Mouse (Mus musculus): ENCODE data around the gene Mapk1ip1.

Mapk1ip1 gene

GRCm38 (mm10) chr7:138840594-138841021 is 5.5 kb downstream of the Mapk1ip1 start:
- DNase-seq (ENCODE audit: low spot score): peak; percentile 72

GRCm38 (mm10) chr7:138835028-138835427 is 11.0 kb downstream of the Mapk1ip1 start:
- DNase-seq (ENCODE audit: low spot score): no peak

GRCm38 (mm10) chr7:138827812-138828211 is 18.3 kb downstream of the Mapk1ip1 start:
- DNase-seq (ENCODE audit: low spot score): peak; percentile 76

- DNase-seq (ENCODE audit: low spot score): no peak
These were observed 20.9 kb downstream of the Mapk1ip1 start for GRCm38 (mm10) chr7:138824995-138825756.

- DNase-seq (ENCODE audit: low spot score): no peak
These were observed 21.6 kb downstream of the Mapk1ip1 start for GRCm38 (mm10) chr7:138824423-138824822.

GRCm38 (mm10) chr7:138818314-138818713 is 27.8 kb downstream of the Mapk1ip1 start:
- no peak for DNase-seq (ENCODE audit: low spot score)

GRCm38 (mm10) chr7:138813213-138813875 is 32.7 kb downstream of the Mapk1ip1 start:
- DNase-seq (ENCODE audit: low spot score): no peak

GRCm38 (mm10) chr7:138807146-138807545 is 38.9 kb downstream of the Mapk1ip1 start:
- no peak for DNase-seq (ENCODE audit: low spot score)

GRCm38 (mm10) chr7:138803386-138803785 is 42.7 kb downstream of the Mapk1ip1 start:
- no peak for DNase-seq (ENCODE audit: low spot score)

- DNase-seq (ENCODE audit: low spot score): no peak
These were observed 58.0 kb downstream of the Mapk1ip1 start for GRCm38 (mm10) chr7:138788109-138788508.

All from urinary bladder, postnatal 25 days (tissue).